Mouse (Mus musculus): ENCODE measurements around the gene Asic2. TPM values are rescaled to one million over a fixed set of nuclear protein-coding genes. Genes with fewer than 3 reads are reported as not detected.

Asic2 gene
- polyA plus RNA-seq, 1 experiment from 2014 or later: 0.77 TPM

DNA sequence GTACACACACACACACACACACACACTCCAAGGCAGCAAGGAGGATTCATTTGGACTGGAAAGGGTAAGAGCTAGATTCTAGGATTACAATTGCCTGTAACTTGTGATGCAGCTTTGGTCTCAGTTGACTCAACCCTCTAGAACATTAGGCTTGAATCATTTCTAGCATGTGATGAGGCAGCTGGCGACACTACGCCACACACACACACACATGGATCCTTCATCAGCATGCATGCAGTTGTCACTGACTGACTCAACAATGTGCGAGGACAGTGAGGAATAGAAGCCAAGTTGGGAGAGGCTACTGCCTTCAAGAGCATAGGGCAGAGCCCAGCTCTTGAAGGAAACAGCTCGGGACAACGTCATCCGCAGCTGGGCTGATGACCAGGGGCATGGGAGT is 843.9 kb downstream of the Asic2 start:
- no peak overlapping the region for H3K4me3 ChIP-seq
- WGBS: 79% methylated on average over 6 of the region's 6 CpGs
- H3K27ac ChIP-seq: no peak overlapping the region
- no peaks in the 10 kb centered on the region for H3K36me3 ChIP-seq
- no peaks in the 10 kb centered on the region; the same call in 1 of the 2 replicates for H3K27me3 ChIP-seq (ENCODE audit: insufficient read depth, poor library complexity, severe bottlenecking)
- H3K9me3 ChIP-seq: no peaks in the 10 kb centered on the region
- H3K4me1 ChIP-seq: no peaks in the 10 kb centered on the region
- DNase-seq (ENCODE audit: low spot score): no peak

DNA sequence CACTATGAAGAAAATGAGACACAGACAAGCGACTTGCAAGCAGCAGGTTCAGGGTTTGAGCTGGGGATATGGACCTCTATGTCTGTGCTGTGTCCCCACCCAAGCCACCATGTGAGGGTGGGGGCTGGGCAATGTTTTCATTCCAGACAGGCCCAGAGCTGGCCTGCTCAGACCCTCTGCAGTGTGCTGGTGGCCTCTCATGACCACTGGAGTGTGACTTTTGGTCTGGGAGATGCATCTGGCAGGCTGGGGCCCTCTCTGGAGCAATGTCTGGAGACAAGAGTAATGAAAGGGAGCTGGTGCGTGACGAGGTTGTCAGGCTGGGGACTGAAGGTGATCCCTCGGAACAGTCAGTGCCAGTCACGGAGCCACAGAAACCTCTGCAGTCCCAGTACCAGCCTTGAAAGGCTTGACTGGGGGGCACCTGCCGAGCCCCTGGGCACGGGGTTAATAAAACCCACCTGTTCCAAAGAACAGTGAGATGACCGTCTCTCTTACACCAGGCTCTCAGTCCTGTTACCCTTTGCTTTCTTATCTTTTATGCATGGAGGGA is 848.2 kb downstream of the Asic2 start:
- Histone ChIP-seq H3K36me3 (no peaks in the 10 kb centered on the region), H3K4me3 (no peak overlapping the region), H3K4me1 (no peaks in the 10 kb centered on the region), H3K27ac (no peak overlapping the region), H3K9me3 (no peaks in the 10 kb centered on the region), H3K27me3 (ENCODE audit: insufficient read depth, poor library complexity, severe bottlenecking) (no peaks in the 10 kb centered on the region; the same call in 1 of the 2 replicates)
- DNase-seq (ENCODE audit: low spot score): no peak
- WGBS: 74% methylated on average over 8 of the region's 8 CpGs

DNA sequence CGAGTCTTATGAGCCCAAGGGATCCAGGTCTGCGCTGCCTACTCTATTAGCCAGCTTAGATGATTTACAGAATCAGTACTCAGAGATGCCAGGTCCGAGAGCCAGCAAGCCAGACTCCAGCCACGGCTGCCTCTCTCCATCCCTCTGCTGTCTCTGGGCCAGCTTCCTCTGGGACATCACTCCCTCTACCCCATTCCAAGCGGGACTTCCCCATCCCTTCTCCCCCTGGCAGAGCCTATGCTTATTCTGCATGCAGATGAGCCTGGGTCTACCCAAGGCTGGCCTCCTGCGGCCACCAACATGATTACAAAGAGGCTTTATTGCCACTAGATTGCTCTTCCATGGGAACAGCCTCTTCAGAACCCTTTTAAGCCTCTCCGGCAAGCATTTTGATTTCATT is 850.2 kb downstream of the Asic2 start:
- Histone ChIP-seq H3K36me3 (no peaks in the 10 kb centered on the region), H3K4me1 (no peaks in the 10 kb centered on the region), H3K27ac (no peak overlapping the region), H3K27me3 (ENCODE audit: insufficient read depth, poor library complexity, severe bottlenecking) (no peaks in the 10 kb centered on the region; the same call in 1 of the 2 replicates), H3K4me3 (no peak overlapping the region), H3K9me3 (no peaks in the 10 kb centered on the region)
- DNase-seq (ENCODE audit: low spot score): no peak
- 59% methylated on average over 7 of the region's 7 CpGs for WGBS

DNA sequence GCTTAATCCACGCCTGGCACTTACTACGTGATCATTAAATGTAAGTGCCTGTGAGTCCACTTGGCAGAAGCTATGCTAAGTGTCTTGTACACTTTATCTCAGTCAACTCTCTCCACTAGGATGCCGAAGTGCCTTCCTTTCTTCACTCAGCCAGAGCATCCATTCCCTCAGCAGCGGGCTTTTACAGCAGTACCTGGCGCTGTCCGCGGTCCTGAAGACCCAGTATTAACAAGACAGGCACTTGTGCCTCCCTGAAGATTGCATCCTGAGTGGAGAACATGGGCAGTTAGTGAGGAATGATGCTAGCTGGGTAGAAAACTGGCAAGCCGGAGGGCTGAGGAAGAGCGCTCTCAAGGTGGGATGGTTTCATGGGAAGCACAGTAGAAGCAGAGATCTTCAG is 852.6 kb downstream of the Asic2 start:
- H3K4me3 ChIP-seq: no peak overlapping the region
- H3K27me3 ChIP-seq (ENCODE audit: insufficient read depth, poor library complexity, severe bottlenecking): no peaks in the 10 kb centered on the region; the same call in 1 of the 2 replicates
- no peak for DNase-seq (ENCODE audit: low spot score)
- H3K4me1 ChIP-seq: no peaks in the 10 kb centered on the region
- no peak overlapping the region for H3K27ac ChIP-seq
- no peaks in the 10 kb centered on the region for H3K9me3 ChIP-seq
- 31% methylated on average over 9 of the region's 9 CpGs for WGBS
- H3K36me3 ChIP-seq: no peaks in the 10 kb centered on the region

DNA sequence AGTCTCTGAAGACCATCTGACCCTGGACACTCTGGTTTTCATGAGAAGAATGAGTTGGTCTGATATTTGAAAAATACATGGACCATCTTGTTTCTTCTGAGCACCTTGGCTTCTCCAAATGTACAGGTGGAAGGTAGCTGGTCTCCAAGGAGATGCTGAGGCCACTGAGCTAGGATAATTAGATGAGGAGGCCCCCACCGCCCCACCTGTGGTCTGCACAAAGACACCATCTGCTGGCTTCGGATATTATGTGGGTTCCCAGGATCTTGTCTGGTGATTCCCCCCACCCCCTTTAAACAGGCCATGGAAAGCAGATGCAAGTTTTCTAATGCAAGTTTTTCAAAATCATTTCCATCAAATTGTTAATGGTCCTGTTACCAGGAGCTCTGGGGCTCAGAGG is 856.6 kb downstream of the Asic2 start:
- Histone ChIP-seq H3K36me3 (no peaks in the 10 kb centered on the region), H3K9me3 (no peaks in the 10 kb centered on the region), H3K4me1 (no peaks in the 10 kb centered on the region), H3K27ac (no peak overlapping the region), H3K27me3 (ENCODE audit: insufficient read depth, poor library complexity, severe bottlenecking) (no peaks in the 10 kb centered on the region), H3K4me3 (no peak overlapping the region)
- DNase-seq (ENCODE audit: low spot score): no peak
- 87% methylated on average over 2 of the region's 2 CpGs for WGBS

DNA sequence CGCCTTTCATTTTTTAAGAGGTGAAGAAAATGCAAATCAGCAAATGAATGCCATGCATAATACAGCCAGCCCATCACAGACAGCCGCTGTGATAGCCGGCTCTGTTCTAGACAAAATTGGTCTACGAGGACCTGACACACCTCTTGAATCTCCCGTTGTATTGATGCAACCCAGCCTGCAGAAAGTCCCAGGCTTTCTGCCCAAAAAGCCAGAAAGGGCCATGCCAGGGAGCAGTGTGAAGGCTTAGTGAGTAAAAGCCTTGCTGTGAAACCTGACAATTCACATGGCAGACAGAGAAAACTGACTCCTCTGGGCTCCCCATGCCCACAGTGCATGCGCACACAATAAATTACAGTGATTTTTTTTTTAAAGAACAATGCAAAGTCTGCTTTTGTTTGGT is 858.2 kb downstream of the Asic2 start:
- Histone ChIP-seq H3K36me3 (no peaks in the 10 kb centered on the region), H3K4me1 (no peaks in the 10 kb centered on the region), H3K27me3 (ENCODE audit: insufficient read depth, poor library complexity, severe bottlenecking) (no peaks in the 10 kb centered on the region), H3K4me3 (no peak overlapping the region), H3K27ac (no peak overlapping the region), H3K9me3 (no peaks in the 10 kb centered on the region)
- WGBS: 78% methylated on average over 6 of the region's 6 CpGs
- DNase-seq (ENCODE audit: low spot score): no peak

DNA sequence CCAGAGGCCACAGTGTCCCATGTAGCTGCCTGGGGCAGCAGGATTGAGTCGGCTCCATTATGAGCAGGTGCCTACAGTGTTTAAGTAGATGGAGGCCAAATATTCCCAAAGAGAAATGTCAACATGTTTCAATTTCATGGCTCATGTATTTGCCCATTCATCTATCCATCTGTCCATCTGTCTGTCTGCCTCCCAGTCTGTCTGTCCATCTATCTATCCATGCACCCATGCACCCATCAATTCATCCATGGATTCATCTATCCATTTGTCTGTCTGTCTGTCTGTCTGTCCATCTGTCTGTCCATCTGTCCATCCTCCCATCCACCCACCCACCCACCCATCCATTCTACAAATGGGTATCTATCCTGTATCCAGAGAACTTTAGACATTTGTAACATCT is 861.3 kb downstream of the Asic2 start:
- Histone ChIP-seq H3K4me3 (no peak overlapping the region), H3K4me1 (no peaks in the 10 kb centered on the region), H3K27ac (no peak overlapping the region), H3K27me3 (ENCODE audit: insufficient read depth, poor library complexity, severe bottlenecking) (no peaks in the 10 kb centered on the region), H3K36me3 (no peaks in the 10 kb centered on the region), H3K9me3 (no peaks in the 10 kb centered on the region)
- WGBS: 85% methylated on average over 1 of the region's 1 CpGs
- DNase-seq (ENCODE audit: low spot score): no peak

DNA sequence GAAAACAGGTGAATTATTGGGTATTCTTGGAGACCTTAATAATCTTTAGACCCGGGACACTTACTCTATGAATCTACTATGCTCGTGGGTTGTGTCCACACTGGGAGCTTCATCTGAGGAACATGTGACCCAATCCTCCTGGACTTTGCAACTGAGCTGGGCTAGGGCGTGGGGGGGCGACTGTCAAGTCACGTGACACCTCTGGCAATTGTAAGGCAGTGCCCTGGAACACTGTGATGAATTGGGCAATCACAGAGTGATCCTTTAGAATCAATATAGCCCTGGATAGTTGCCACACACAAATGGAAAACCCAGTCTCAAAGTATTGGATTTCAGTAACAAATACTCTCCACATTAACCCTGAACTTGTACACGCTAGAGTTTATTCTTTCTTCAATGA is 867.4 kb downstream of the Asic2 start:
- H3K4me1 ChIP-seq: peaks cover 10% of the 10 kb centered on the region
- WGBS: 74% methylated on average over 6 of the region's 6 CpGs
- no peaks in the 10 kb centered on the region for H3K36me3 ChIP-seq
- no peaks in the 10 kb centered on the region for H3K9me3 ChIP-seq
- H3K27me3 ChIP-seq (ENCODE audit: insufficient read depth, poor library complexity, severe bottlenecking): no peaks in the 10 kb centered on the region
- DNase-seq (ENCODE audit: low spot score): no peak
- H3K4me3 ChIP-seq: no peak overlapping the region
- no peak overlapping the region for H3K27ac ChIP-seq

DNA sequence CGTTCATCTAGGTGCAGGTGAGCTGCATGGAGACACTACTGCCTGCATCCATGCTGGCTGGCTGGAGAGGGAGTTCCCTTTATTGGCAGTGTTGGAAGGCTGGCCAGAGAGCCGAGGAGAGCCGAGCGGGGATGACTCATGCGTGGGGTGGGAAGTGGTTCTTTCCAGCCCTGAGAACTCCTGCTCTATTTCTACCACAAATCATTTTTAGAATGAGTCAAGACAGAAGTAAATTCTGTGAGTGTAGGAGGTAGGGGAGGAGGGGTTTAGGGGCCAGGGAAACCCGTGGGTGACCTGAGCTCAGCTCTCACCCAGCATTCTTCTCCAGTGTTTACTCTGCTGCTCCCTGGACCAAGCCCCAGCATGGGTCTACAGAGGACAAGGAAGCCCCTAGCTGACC is 872.2 kb downstream of the Asic2 start:
- 54% methylated on average over 6 of the region's 6 CpGs for WGBS
- Histone ChIP-seq H3K27me3 (ENCODE audit: insufficient read depth, poor library complexity, severe bottlenecking) (no peaks in the 10 kb centered on the region), H3K4me3 (no peak overlapping the region), H3K9me3 (no peaks in the 10 kb centered on the region), H3K36me3 (no peaks in the 10 kb centered on the region), H3K4me1 (peaks cover 11% of the 10 kb centered on the region), H3K27ac (no peak overlapping the region)
- no peak for DNase-seq (ENCODE audit: low spot score)

DNA sequence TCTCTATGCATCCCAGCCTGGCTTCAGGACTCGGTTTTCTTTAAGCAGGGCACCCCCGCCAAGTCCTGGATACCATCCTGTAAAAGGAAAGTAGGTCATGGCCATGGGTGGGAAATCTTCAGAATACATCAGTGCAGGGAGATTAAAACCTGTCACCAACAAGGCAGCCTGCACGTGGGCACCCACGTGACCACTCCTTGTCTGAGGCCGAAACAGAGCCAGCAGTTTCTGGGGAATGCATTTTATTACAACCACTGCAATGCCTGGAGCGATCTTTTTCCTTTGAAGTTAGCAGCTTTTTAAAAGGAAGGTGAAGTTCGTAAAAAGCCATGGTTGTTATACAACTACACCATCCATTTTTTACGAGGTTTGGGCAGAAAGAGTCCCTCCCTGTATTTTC is 873.7 kb downstream of the Asic2 start:
- H3K27ac ChIP-seq: no peak overlapping the region
- DNase-seq (ENCODE audit: low spot score): no peak
- peaks cover 11% of the 10 kb centered on the region for H3K4me1 ChIP-seq
- no peaks in the 10 kb centered on the region for H3K9me3 ChIP-seq
- H3K27me3 ChIP-seq (ENCODE audit: insufficient read depth, poor library complexity, severe bottlenecking): no peaks in the 10 kb centered on the region
- no peak overlapping the region for H3K4me3 ChIP-seq
- 72% methylated on average over 8 of the region's 8 CpGs for WGBS
- H3K36me3 ChIP-seq: no peaks in the 10 kb centered on the region

DNA sequence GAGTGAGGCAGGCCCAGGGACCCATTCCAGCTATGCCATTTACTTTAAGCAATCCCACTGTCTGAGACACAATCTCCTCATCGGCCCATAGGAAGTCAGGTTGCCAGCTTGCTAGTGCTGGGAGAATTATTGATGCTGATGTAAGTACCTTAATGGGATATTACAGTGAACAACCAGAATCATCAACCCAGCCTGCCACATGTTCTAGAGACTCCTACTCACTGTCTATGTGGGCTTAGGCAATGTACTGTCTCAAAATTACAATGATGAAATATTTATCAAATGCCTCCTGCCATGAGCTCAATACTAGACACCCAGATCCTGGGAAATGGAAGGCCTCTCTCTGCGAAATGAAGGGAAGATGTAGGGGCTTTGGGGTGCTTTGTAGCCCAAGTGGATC is 876.1 kb downstream of the Asic2 start:
- no peaks in the 10 kb centered on the region for H3K9me3 ChIP-seq
- peaks cover 4% of the 10 kb centered on the region; the same call in 1 of the 2 replicates for H3K4me1 ChIP-seq
- H3K36me3 ChIP-seq: no peaks in the 10 kb centered on the region
- H3K4me3 ChIP-seq: no peak overlapping the region
- WGBS: 69% methylated on average over 2 of the region's 2 CpGs
- H3K27me3 ChIP-seq (ENCODE audit: insufficient read depth, poor library complexity, severe bottlenecking): no peaks in the 10 kb centered on the region
- no peak overlapping the region for H3K27ac ChIP-seq
- DNase-seq (ENCODE audit: low spot score): no peak

DNA sequence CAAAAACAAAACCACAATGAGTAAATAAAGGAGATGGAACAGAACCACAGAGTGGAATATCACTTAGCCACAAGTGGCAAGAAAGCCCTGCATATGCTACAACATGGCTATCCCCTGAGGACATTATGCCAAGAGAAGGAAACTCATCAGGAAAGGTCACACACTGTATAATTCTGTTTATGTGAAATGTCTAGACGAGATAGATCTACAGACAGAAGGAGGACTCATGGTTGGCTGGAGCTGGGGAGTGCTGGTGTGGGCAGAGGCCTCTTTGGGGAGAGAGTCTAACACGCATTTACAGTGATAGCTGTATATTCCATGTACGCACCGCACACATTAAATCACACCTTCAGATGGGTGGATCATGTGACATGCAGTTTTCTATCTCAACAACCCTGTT is 884.4 kb downstream of the Asic2 start:
- no peak overlapping the region for H3K4me3 ChIP-seq
- WGBS: 80% methylated on average over 4 of the region's 4 CpGs
- DNase-seq (ENCODE audit: low spot score): no peak

DNA sequence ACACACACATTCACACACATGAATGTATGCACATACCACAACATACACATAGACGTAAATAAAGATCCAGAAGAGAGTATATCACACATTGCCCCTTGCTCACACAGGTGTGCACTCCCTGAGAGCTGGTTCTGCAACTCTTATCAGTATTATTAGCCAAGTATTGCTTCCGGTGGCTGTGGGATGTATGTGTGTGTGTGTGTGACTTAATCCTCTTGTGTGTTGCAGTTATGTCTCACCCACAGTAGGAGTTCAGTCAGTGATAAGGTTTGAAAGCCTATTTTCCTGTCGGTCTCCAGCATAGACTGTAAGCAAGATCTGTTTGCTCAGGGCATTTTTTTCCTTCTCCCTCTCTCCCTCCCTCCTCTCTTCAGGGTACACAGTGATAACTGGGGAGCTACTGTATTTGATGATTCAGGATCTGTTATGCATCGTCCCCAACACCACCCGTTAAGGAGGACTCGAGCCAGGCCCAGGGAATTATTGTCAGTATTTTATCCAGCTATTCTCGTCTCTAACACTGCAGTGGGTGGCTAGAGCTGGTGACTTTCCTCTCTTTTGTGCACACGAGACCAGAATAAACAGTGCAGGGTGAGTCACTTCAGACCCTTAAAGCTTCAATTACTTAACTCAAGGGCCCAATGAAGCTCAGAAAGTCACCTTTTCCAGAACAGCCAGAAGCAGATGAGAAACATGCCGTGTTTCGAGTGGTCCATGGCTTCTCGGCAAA is 888.0 kb downstream of the Asic2 start:
- DNase-seq (ENCODE audit: low spot score): no peak
- H3K36me3 ChIP-seq: no peaks in the 10 kb centered on the region
- whole genome bisulfite sequencing: 34% methylated on average over 11 of the region's 11 CpGs

More for the DNA sequence above, 884.4 kb downstream of the Asic2 start:
- Histone ChIP-seq H3K4me1 (peaks cover 17% of the 10 kb centered on the region), H3K27me3 (ENCODE audit: insufficient read depth, poor library complexity, severe bottlenecking) (no peaks in the 10 kb centered on the region), H3K27ac (no peak overlapping the region), H3K9me3 (no peaks in the 10 kb centered on the region), H3K36me3 (no peaks in the 10 kb centered on the region)

DNA sequence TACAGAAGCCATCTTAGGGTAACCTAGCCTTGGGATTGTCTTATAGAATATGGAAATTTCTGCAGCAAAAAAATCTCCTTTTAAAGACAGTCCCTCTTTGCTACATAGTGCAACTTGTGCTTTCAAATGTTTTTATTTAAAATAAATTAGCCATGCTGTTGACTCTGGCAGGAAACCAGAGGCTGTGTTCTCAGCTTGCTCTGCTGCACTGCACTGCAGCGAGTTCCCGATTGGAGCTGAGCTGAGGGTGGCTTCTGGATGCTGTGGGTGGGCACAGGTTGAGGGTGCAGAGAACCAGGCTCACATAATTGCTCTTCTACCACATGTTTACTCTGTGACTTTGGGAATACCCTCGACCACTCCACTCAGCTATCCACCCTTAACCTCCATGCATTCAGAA is 889.0 kb downstream of the Asic2 start:
- no peaks in the 10 kb centered on the region for H3K9me3 ChIP-seq
- no peaks in the 10 kb centered on the region for H3K36me3 ChIP-seq
- 64% methylated on average over 3 of the region's 3 CpGs for WGBS
- H3K4me1 ChIP-seq: peaks cover 17% of the 10 kb centered on the region
- H3K4me3 ChIP-seq: no peak overlapping the region
- H3K27me3 ChIP-seq (ENCODE audit: insufficient read depth, poor library complexity, severe bottlenecking): no peaks in the 10 kb centered on the region
- no peak overlapping the region for H3K27ac ChIP-seq
- DNase-seq (ENCODE audit: low spot score): no peak

More for the DNA sequence above, 888.0 kb downstream of the Asic2 start:
- peaks cover 17% of the 10 kb centered on the region for H3K4me1 ChIP-seq
- H3K27me3 ChIP-seq (ENCODE audit: insufficient read depth, poor library complexity, severe bottlenecking): no peaks in the 10 kb centered on the region
- H3K9me3 ChIP-seq: no peaks in the 10 kb centered on the region
- no peak overlapping the region for H3K27ac ChIP-seq
- H3K4me3 ChIP-seq: no peak overlapping the region
